Mouse (Mus musculus) heart, adult 2 months (tissue): ENCODE measurements around the gene Hps1.

Source experiments
- CTCF ChIP-seq: fragments of 200-600 bp; IDR thresholded peaks from 2 replicates; pipeline ENCODE4 v1.8.1; 2022; ENCODE audit warnings: antibody characterized with exemption, mild to moderate bottlenecking, moderate library complexity
- POLR2A ChIP-seq: fragments of 200-500 bp; IDR thresholded peaks from 2 replicates; pipeline ENCODE4 v1.6.1; 2011; ENCODE audit warnings: mild to moderate bottlenecking, low read depth, low read length, control low read depth; ENCODE audit not compliant: insufficient read depth

DNA sequence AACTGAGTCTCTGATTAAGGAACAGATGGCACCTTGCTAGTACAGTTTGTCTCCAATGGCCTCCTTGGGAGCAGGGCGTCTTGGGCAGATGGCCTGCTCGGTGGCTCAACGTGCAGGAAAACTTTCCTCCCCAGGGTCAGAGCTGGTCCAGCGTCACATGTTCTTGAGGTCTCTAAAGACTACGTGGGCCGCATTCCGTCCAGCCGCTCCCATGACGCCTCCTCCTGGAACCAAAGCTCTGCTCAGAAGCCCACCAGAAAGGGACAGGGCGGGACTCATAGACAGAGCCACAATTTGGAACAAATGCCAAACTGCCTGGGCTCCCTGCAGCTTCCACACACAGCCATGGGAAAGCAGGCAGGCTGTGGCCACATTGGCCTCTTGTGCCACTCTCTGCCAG is 53.0 kb downstream of the Hps1 start:
- no peak for TF ChIP-seq CTCF
- TF ChIP-seq POLR2A = no peak
